Mouse (Mus musculus): ENCODE data around the gene H2afy2.

H2afy2 gene

GRCm38 (mm10) chr10:61783621-61784251 is at the start of gene H2afy2:
H2afy2 (minus strand) TSS chr10:61784147.
- DNase-seq (ENCODE audit: low read depth, low spot score): peak; percentile 84

DNA sequence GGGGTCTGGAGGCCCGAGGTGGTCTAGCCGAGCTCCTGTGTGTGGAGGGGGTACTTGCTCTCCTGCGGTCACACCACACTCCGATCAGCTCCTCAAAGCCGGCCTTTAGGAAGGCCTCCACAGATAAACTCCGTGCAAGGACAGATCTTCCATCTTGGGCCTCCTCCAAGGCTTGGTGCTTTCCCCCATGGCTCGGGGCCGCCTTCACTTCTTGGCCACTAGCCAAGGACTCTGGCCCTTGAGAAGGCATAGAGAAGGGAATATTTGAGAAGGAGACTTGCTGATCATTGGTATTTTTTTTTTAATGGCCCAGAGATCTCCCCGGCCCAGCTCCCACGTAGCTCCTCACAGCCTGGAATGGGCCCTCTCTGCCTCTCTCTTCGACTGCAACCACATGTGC is 48.8 kb upstream of the H2afy2 start:
- DNase-seq (ENCODE audit: low read depth, low spot score): no peak

DNA sequence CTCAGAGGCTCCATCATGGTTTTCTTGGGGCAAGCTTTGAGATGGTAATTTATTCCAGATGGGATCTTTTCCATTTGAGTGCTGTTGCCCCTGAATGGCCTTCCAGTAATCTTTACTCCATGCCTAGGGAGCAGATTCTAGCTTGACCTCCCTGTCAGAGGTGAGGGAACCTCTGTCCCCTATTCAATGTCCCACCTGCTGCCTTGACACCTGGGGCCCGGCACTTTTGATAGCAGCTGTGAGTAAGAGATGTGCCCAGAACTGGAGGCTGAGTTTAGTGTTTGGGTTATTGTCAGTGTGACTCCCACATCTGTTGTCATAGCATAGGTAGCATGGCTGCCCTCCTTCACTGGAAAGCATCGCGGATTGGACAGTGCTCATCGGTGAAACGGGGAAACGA is 47.8 kb upstream of the H2afy2 start:
- DNase-seq (ENCODE audit: low read depth, low spot score): no peak

DNA sequence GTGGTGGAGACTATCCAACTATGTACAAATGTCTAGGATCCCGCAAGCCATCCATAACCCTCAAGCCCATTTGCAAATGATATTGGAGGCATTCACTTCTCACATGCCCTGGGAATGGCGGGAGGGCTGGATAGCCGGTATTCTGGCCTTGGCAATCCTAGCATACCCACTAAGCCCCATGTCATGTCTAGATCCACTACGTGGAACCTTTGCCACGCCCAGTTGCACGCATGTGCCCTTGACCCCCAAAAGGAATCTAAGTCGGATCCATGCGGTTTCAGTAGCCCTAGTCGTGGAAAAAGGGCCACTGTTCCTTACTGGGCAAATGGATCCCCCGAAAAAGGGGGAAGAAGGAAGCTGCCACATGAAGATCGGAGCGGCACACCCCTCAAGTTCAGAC is 47.3 kb upstream of the H2afy2 start:
- no peak for DNase-seq (ENCODE audit: low read depth, low spot score)

DNA sequence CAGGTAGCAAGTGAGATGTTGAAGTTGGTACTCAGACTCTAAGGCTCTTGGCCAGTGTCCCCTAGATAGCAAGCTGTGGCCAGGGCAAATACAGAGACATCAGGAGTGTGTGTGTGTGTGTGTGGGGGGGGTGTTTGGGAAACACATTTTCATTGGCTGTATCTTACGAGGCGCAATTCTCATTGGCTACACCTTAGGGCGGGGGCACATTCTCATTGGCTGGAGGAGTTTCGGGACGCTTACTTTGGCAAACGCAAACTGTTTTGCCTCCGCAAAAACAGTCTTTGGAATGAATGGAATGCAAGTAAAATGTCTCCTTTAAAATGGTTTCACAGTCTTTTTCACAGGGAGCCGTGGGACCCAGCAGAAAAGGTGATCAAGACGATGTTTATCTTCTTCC is 46.9 kb upstream of the H2afy2 start:
- no peak for DNase-seq (ENCODE audit: low read depth, low spot score)

DNA sequence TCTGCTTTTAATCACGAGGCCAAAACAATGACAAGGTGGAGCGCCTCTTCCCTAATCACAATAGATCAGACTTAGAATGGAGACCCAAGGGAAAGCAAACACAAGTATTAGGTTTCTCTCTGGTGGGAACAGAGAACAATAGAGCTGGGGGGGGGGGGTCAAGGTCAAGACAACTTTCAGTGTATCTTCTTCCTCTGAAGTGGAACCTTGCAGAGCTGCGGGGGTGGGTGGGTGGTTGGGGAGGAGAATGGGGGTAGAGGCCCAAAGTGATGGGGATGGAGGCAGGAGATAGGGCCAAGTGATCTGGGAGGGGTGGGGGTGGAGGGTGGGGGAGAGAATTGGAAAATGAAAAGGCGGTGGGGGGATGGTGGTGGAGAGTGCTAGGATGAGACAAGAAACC is 45.1 kb upstream of the H2afy2 start:
- DNase-seq (ENCODE audit: low read depth, low spot score): no peak

DNA sequence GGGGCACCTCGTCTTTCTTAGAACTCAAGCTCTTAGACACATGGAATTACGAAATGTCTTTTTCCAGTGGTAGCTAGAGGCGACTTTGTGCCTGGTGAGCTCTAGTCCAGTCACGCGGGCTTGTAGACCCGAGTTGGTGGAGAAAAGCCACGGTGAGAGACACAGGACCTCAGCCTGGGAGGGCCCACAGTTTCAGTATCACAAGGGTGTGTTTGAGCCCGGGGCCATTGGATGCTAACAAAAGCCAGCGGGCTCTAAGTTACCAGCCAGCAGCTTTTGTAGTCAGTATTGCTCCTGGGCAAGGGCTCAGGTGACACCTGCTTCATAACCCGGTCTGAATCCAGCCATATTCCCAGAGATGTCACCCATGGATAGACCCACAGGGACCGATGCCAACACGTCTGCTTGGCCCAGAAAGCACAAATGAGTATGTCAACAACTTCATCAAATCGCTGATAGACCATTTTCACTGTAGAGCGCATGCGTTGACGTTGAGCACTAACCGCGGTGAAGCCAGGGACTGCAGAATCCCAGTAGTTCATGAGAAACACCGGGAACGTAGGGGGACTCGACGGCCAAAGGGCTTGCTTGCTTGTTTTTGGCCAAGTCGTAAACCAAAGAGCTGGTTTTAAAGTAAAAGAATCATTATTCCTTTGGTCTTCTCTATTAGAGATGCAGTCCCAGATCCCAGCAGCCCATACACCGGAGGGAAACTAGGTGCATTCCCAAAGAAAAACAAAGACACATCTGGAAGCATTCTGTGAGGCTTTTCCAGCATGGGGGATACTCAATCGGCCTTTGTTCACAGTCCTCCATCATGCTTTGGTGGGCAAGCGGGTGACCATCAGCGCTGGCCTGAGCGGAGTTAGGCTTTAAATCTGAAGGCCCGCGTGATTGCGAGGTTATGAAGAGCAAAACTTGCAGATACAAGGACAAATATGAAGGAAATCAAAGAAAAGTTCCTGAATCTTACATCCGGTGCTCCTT is 44.3 kb upstream of the H2afy2 start:
- no peak for DNase-seq (ENCODE audit: low read depth, low spot score)

- peak; percentile 66 for DNase-seq (ENCODE audit: low read depth, low spot score)
These were observed 42.9 kb upstream of the H2afy2 start for GRCm38 (mm10) chr10:61826753-61827435.

- DNase-seq (ENCODE audit: low read depth, low spot score): no peak
These were observed 42.2 kb upstream of the H2afy2 start for GRCm38 (mm10) chr10:61825979-61826752.

- DNase-seq (ENCODE audit: low read depth, low spot score): no peak
These were observed 41.6 kb upstream of the H2afy2 start for GRCm38 (mm10) chr10:61825536-61825935.

DNA sequence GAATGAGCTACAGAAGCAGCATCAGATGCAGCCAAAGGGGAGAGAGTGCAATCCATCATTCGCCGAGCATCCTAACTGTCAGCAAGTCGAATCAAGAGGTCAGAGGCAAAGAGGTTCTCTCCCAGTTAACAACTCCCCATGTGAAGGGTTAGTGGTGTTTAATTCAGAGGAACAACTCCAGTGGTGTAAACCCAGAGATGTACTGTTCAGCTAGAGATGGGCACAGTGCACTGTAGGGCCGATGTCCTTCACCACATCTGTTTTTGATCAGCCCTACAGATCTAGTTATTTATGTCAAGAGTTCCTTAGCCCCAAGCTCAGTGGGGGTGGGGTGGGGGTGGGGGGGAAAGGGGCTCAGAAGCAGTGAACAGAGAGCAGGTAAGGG is 39.8 kb upstream of the H2afy2 start:
- no peak for DNase-seq (ENCODE audit: low read depth, low spot score)

DNA sequence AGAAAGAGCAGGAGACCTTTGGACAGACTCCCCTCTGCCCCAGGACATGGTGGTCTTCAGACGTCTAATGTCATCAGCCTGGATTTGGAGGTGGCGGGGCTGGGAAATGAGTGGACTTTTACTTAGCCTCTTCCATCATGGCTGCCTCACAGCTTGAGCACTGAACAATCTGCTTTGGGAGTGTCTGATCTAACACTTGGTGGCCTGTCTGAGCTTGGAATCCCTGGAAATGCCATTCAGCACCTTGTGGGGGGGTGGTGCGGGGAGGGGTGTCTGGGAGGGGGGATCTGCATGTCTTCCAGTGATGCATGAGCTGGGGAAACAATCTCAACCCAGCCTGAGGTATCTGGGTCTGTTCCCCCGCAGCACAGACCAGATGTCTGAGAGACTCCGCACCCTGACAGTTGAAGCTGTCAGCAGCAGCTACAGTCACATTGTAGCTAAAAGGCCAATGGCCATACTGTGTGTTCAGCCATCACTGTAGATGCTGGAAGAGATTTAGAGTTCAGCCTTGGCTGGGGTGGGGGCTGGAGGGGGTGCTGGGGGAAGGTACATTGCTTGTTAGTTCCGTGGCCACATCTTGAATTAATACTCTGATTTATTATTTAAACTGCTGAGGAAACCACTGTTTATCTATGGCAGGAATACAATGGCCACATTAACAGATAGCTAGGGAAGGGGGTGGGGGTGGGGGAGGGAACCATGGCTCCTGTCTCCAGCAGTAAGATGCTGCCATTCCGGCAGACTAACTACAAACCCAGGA is 39.2 kb upstream of the H2afy2 start:
- DNase-seq (ENCODE audit: low read depth, low spot score): no peak

DNA sequence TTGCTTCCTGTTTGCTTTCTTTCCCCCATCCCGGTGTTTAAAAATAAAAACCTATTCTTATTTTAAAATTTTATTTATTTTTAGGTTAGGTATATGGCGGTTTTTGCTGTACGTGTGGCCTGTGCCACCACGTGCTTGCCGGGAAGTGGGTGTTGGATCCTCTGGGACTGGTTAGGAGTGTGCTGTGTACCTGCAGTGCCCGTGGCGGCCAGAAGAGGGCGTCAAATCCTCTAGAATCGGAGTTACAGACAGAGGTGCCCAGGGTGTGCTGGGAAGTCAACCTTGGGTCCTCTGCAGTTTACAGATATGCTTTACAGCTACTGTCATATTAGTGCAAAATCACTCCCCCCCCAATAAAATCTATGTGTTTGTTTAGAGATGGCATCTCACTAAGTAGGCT is 36.1 kb upstream of the H2afy2 start:
- no peak for DNase-seq (ENCODE audit: low read depth, low spot score)

DNA sequence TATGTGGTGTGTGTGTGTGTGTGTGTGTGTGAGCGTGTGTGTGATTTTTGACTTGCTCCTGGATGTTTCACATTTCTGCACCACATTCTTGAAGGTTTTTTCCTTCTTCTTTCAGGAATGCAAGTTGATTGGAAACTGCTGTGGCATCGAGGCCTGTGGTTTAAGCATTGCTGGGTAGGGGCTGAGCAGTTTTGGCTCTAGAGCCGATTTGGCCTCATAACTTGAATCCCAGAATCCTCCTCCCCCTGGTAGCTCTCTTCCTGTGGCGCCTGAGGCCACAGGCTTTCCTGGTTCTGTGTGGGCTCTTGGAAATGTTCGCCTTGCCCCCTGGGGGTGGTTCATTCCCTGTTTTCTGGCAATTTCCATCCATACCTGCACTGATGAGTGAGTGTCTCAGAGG is 28.0 kb upstream of the H2afy2 start:
- peak; percentile 72 for DNase-seq (ENCODE audit: low read depth, low spot score)

DNA sequence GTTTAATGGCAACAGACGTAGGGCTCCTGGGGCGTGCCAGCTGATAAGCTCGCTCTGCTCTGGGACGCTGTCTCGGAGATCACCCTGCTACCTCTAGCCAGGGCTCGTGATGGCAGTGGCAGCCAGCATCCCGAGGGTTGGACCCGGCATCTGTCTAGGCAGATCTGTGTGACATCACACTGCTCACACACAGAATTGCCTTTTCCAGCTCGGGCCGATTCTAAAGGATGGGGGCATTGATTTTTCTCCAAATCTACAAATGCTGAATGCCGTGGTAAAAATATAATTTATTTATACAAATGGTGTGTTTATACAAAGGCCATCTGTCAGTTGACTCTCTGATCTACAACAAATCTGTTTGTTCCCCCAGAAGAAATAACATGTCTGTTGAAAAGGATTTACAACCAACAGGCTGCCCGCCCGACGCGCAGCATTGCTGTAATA is 14.2 kb upstream of the H2afy2 start:
- DNase-seq (ENCODE audit: low read depth, low spot score): no peak

DNA sequence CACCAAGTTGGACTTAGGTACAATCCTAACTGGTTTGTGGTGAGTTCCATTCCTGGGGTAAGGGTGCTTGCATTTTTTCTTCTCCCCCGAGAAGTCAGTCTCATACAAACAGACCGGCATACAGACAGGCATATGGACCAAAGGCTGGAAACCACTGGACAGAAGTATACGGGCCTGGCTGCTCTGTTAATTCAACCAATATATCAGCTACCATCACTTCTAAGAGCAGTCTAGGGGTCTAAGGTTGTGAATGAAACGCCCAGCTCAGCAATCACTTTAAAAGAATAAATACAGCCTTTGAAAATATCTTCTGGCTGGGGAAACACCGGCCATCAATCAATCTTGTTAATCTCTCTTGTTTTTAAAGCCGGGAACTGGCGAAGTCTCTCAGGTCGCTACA is 11.5 kb upstream of the H2afy2 start:
- DNase-seq (ENCODE audit: low read depth, low spot score): no peak

GRCm38 (mm10) chr10:61794971-61795370 is 11.0 kb upstream of the H2afy2 start:
- DNase-seq (ENCODE audit: low read depth, low spot score): no peak

DNA sequence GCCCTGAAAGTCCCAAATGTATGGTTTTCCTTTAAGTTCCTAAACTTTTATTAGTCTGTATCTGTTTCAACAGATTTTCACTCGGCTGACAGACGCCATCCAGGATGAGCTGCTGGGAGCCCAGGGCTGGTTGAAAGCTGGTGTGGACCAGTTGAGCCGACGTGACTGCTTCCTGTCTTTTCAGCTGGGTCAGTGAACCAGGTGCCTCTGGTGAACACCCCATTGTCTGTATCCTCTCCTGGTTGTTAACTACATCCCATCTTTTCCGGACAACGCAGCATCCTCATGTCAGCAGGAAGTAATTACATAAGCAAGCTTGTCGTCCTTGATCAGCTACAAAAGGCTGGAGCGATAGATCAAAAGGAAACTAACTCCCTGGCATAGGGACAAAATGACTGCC is 9.1 kb upstream of the H2afy2 start:
- no peak for DNase-seq (ENCODE audit: low read depth, low spot score)

- DNase-seq (ENCODE audit: low read depth, low spot score): no peak
These were observed 4.6 kb upstream of the H2afy2 start for GRCm38 (mm10) chr10:61788499-61788898.

DNA sequence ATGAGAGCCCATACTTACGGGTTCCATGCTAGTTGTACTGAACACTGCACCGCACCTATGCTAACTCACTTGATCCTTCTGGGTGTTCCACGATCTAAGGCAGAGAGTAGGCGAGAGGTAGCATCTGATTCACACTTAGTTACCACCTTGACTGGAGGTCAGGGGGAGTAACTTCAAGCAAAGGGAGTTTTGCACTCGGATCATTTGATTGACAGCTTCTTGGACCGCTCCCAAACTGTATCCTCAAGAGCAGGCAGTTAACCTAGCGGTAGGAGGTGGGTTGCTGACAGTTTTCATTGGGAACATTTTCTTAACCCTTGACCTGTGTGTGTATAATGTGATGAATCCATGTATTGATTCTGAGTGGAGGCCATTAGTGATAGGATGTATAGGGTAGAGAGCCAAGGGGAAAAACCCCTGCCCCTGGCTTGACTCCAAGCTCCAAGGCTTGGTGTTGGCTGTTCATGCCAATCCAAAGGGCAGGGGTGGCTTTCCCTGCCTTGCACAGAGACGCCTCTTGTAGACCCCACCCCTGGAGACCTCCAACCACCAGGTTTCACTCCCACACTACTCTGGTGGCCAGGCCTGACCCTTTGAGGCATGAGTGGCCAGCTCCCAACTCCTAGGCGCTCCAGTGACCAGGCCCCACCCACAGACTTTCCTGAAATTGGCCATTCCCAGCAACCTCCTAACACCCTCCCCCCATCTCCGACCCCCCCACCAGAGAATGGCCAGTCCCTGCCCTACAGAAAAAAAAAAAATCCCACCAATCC is 3.8 kb upstream of the H2afy2 start:
- DNase-seq (ENCODE audit: low read depth, low spot score): no peak
